Mouse (Mus musculus) megakaryocyte, embryonic 14.5 days (primary cell): ENCODE measurements around the gene Gng10. TPM values are rescaled to one million over a fixed set of nuclear protein-coding genes. Genes with fewer than 3 reads are reported as not detected.

Source experiments
- H3K27me3 ChIP-seq: replicated peaks from 2 replicates; pipeline ENCODE3; 2012; ENCODE audit warnings: inconsistent platforms
- H3K36me3 ChIP-seq: replicated peaks from 2 replicates; pipeline ENCODE3; 2012; ENCODE audit warnings: low read length, inconsistent platforms, mixed read lengths
- H3K4me1 ChIP-seq: 2 replicates; pipeline ENCODE4 v1.6.1; 2012; ENCODE audit warnings: inconsistent platforms
- H3K4me3 ChIP-seq: replicated peaks from 2 replicates; pipeline ENCODE3; 2012; ENCODE audit warnings: moderate library complexity, mild to moderate bottlenecking, inconsistent platforms
- H3K9me3 ChIP-seq: 2 replicates; pipeline ENCODE4 v1.6.1; 2012; ENCODE audit warnings: inconsistent platforms
- FLI1 ChIP-seq: IDR thresholded peaks from 2 replicates; pipeline ENCODE4 v1.6.1; 2012; ENCODE audit warnings: low read length, inconsistent platforms, mixed read lengths
- GATA1 ChIP-seq: IDR thresholded peaks from 3 replicates; pipeline ENCODE4 v1.6.1; 2012; ENCODE audit warnings: mixed read lengths, low read length, inconsistent platforms, borderline replicate concordance
- polyA plus RNA-seq: library from polyadenylated mRNA; stranded (reverse); fragments of >175 nt; gene quantifications from 2 replicates; pipeline ENCODE4 v1.2.3, GENCODE M21; 2012; ENCODE audit warnings: low replicate concordance; ENCODE audit not compliant: insufficient read depth

Gng10 gene
- polyA plus RNA-seq, 1 experiment: 19.6 TPM

DNA sequence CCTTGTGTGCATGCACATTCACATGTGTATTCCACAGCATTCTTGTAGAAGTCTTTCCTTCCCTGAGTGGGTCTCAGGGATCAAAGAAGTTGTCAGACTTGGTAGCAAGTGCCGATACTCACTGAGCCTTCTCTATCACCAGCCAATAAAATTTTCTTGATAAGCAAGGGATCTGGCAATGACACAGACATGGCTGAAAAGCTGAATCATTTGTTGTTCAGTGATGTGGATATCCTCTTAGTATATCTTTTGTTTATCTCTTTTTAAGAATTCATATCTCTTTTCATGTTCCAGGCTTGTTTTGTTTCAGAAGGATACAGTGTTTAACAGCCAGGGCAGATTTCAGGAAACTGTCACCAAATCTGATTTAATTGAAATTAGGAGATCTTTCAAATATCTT, 36.2 kb upstream of the Gng10 start:
- TF ChIP-seq GATA1 (no peak), FLI1 (no peak)
- Histone ChIP-seq H3K36me3 (no peaks in the 10 kb centered on the region), H3K4me1 (peaks cover 27% of the 10 kb centered on the region), H3K4me3 (no peak overlapping the region), H3K9me3 (no peaks in the 10 kb centered on the region), H3K27me3 (peaks cover 25% of the 10 kb centered on the region)

DNA sequence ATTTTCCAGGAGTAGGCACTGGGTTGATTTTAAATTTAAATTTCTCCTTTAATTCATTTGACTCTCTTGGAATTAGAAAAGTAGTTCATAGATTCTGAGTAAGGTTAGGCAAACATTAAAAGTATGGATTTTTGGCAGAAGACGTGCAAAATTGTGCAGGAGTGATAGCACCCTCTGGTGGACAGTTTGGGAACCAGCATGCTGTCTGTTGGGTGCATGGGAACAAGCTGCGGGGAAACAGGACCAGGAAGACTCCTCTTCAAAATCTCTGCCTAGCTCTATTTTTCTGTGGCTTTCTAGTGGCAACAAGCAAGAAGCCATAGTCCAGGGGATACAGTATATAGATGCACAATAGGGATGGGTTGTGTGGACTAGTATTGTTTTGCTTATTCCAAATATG, 35.2 kb upstream of the Gng10 start:
- TF ChIP-seq GATA1: no peak
- TF ChIP-seq FLI1: no peak
- Histone ChIP-seq H3K36me3 (no peaks in the 10 kb centered on the region), H3K4me3 (no peak overlapping the region), H3K27me3 (peaks cover 17% of the 10 kb centered on the region), H3K9me3 (no peaks in the 10 kb centered on the region), H3K4me1 (peaks cover 37% of the 10 kb centered on the region)

DNA sequence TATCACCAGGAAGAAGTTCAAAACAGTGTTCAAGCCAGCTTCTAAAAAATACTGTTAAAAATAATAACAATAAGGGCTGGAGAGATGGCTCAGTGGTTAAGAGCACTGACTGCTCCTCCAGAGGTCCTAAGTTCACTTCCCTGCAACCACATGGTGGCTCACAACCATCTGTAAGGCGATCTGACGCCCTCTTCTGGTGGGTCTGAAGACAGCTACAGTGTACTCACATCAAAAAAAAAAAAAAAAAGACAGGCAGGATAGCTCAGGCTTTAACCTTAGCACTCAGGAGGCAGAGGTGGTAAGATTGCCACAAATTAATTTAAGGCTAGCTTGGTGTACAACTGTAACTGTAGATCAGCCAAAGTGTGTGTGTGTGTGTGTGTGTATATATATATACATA, 34.3 kb upstream of the Gng10 start:
- H3K27me3 ChIP-seq: peaks cover 9% of the 10 kb centered on the region
- peaks cover 36% of the 10 kb centered on the region for H3K4me1 ChIP-seq
- H3K4me3 ChIP-seq: no peak overlapping the region

DNA sequence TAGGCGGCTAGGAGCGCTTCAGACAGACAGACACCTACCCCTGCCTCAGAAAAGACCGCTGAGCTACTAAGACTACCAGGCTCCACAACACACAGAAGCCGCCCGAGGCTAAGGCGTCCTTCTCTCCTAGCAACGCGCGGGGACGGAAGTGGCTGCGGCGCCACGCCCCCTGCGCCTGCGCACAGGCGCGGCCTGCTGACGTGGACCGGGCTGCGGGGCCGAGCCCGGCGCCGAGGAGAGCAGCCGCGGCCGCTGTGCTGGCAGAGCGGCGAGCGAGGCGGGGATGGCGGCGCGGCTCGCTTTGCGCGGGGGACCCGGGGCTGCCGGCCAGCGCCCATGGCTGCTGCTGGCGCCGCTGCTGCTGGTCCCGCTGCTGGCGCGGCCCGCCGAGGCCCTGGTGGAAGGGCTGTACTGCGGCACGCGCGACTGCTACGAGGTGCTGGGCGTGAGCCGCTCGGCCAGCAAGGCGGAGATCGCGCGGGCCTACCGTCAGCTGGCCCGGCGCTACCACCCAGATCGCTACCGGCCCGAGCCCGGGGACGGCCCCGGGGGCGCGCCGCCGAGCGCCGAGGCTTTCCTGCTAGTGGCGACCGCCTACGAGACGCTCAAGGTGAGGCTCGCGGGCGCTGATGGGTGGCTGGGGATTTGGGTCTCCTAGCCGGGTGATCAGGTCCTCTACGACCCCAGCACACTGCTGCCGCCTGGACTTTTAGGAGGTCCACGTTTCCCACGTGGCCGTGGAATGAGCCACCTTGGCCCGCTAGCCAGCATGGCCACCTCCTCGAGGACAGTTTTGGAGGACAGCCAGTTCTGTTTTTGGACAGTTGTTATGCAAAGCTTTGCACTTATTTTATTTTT, 31.7 kb upstream of the Gng10 start, which contains the start of gene Gm20503:
TSS of gene Gm20503 (plus strand) at position 263 of the 858 bp plus-strand sequence.
- no peaks in the 10 kb centered on the region for H3K9me3 ChIP-seq
- H3K27me3 ChIP-seq: peaks cover 3% of the 10 kb centered on the region
- peaks cover 50% of the 10 kb centered on the region for H3K4me1 ChIP-seq
- TF ChIP-seq GATA1 (no peak), FLI1 (no peak)
- H3K36me3 ChIP-seq: no peaks in the 10 kb centered on the region
- peak within 1 kb of the TSS; percentile 93 for H3K4me3 ChIP-seq

More for the DNA sequence above, 34.3 kb upstream of the Gng10 start:
- no peak for TF ChIP-seq GATA1
- TF ChIP-seq FLI1: no peak
- Histone ChIP-seq H3K36me3 (no peaks in the 10 kb centered on the region), H3K9me3 (no peaks in the 10 kb centered on the region)

DNA sequence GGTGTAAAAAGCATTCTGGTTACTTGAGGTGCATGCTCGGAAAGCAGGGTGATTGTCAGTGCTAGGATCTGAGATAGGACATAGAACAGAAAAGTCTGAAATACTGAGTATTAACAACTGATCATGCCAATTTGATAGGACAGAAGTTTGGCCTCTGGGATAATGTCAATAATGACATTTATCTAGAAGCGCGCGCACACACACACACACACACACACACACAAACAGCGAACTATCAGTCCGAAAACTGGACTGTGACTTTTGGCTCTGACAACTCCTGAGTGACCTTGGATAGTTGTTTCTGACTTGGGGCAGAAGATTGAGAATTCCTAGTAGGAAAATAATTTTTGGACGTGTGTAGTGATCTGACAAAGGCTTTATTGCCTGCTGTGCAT, 31.1 kb upstream of the Gng10 start:
- no peak for TF ChIP-seq GATA1
- TF ChIP-seq FLI1: no peak
- Histone ChIP-seq H3K4me1 (peaks cover 54% of the 10 kb centered on the region), H3K4me3 (peak overlapping the region; percentile 93), H3K9me3 (no peaks in the 10 kb centered on the region), H3K27me3 (no peaks in the 10 kb centered on the region), H3K36me3 (no peaks in the 10 kb centered on the region)

DNA sequence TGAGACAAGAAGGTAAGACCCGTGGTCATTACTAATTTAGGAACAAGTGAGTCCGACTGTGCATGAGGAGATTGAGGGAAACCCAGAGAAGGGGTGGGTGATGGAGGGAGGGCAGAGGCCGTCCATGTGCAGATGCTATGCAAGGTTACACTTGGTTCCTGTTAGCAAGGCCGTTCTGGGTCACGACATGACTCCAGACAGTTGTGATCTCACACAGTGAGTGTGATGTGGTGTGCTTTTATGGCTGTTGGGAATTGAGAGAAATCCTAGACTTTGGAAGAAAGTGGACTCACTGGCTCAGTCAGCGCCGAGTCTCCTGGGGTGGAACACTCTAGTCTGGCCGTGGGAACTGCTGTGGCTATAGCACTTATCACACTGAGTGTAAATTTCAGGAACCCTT, 28.7 kb upstream of the Gng10 start:
- TF ChIP-seq GATA1 (no peak), FLI1 (no peak)

DNA sequence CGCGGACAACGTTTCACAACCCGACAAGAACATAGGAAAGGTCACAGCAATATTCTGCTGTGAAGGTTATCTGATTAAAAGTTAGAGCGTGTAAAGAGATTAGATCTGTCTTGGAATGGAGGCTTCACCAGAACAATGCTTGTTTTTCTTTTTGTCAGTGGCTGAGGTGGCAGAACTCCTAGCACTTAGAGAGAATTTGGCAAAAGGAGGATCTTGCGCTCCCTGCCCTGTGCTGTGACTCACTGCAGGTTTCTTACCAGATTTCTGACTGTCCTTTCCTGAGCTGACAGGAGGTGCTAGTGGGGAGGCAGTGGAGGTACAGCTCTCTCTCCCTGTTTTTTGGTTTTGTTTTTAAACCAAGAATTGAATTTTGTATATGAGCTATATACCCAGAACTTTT, 27.9 kb upstream of the Gng10 start:
- Histone ChIP-seq H3K36me3 (no peaks in the 10 kb centered on the region), H3K4me1 (peaks cover 67% of the 10 kb centered on the region), H3K27me3 (no peaks in the 10 kb centered on the region), H3K4me3 (no peak overlapping the region), H3K9me3 (no peaks in the 10 kb centered on the region)
- no peak for TF ChIP-seq GATA1
- TF ChIP-seq FLI1: no peak

More for the DNA sequence above, 28.7 kb upstream of the Gng10 start:
- H3K9me3 ChIP-seq: no peaks in the 10 kb centered on the region
- H3K4me3 ChIP-seq: peak overlapping the region; percentile 50
- H3K36me3 ChIP-seq: no peaks in the 10 kb centered on the region
- H3K4me1 ChIP-seq: peaks cover 63% of the 10 kb centered on the region
- H3K27me3 ChIP-seq: no peaks in the 10 kb centered on the region

DNA sequence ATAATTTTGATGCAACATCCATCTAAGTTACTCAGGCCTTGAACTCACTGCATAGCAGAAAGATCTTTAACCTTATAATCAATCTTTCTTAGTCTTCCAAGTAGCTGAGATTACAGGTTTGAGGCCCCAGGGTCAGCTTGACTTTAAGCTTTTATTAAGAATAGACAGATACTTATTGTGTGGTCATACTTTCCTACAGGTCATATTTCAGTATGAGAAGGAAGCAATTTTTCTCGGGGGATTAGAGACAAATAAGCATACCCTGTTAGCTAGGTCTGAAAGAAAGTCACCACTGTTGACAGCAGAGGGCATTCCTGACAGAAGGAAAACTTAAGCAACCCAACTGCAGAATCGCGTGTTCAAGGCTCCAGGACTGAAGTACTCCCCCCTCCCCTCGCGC, 26.9 kb upstream of the Gng10 start:
- no peak overlapping the region for H3K4me3 ChIP-seq
- no peaks in the 10 kb centered on the region for H3K36me3 ChIP-seq
- TF ChIP-seq FLI1 (no peak), GATA1 (no peak)
- no peaks in the 10 kb centered on the region for H3K9me3 ChIP-seq
- peaks cover 61% of the 10 kb centered on the region for H3K4me1 ChIP-seq
- H3K27me3 ChIP-seq: no peaks in the 10 kb centered on the region

DNA sequence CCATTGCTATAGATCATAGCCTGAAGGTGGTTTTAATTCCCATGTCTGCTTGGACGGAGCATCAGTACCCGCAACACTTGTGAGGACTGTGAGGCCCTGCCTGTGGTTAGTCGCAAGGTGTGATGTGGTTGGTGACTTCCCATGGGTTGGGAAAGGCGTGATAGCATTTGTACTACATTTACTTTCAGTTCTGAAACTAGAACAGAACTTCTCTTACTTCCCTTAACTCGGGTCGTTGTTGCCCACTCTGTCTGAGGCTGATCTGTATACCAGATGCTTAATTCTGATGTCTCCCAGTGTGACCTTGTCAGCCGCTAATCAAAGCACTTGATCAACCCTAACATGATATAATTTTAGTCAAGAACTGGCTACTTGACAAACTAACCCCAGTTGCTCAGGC, 25.7 kb upstream of the Gng10 start:
- Histone ChIP-seq H3K9me3 (no peaks in the 10 kb centered on the region), H3K4me3 (peak overlapping the region; percentile 85), H3K4me1 (peaks cover 56% of the 10 kb centered on the region), H3K36me3 (peaks cover 9% of the 10 kb centered on the region), H3K27me3 (no peaks in the 10 kb centered on the region)
- TF ChIP-seq GATA1 (no peak), FLI1 (no peak)

DNA sequence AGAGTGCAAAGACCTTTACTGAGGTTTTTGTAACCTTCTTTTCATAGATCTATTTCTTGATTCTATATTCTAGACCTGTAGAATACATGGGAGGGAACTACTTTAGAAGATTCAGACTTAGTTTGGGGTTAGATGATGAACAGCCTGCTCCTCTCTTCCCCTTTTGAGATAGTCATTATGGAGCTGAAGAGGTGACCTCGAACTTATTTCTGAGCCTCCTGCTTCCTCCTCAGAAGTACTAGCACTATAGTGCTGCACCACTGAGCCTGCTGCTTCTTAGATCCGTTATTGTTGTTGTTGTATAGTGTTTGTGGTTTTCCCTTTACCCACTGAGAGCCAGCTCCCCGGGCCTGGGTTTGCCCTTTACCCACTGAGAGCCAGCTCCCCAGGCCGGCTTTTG, 25.2 kb upstream of the Gng10 start:
- H3K4me3 ChIP-seq: no peak overlapping the region
- no peaks in the 10 kb centered on the region for H3K27me3 ChIP-seq
- peaks cover 11% of the 10 kb centered on the region for H3K36me3 ChIP-seq
- TF ChIP-seq FLI1: no peak
- no peak for TF ChIP-seq GATA1
- no peaks in the 10 kb centered on the region for H3K9me3 ChIP-seq
- peaks cover 52% of the 10 kb centered on the region for H3K4me1 ChIP-seq

DNA sequence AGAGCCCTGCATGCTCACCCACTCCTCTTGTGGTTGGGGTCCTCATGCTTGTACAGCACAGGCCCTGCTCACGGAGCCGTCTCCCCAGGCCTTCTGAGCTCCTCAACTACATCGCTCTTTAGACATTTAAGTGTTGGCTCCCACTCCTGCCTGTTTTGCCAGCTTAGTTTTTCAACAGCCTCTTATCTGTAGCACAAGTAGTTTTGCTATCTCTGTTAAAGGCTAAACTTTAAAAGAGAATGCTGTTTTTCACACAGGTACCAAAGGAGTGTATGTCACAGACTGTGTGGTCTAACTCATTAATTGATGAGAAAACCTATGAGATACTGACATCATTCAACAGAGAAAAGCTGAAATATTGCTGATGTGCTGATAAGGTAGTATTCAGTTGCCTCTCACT, 23.4 kb upstream of the Gng10 start:
- Histone ChIP-seq H3K4me3 (no peak overlapping the region), H3K4me1 (peaks cover 43% of the 10 kb centered on the region), H3K27me3 (no peaks in the 10 kb centered on the region), H3K36me3 (peaks cover 16% of the 10 kb centered on the region), H3K9me3 (no peaks in the 10 kb centered on the region)
- TF ChIP-seq FLI1: no peak
- no peak for TF ChIP-seq GATA1
